Mouse (Mus musculus): Measurements from ENCODE around the gene Flnc. TPM values are rescaled to one million over a fixed set of nuclear protein-coding genes. Genes with fewer than 3 reads are reported as not detected.
A peak's percentile ranks its signal among the peaks of the same experiment; 100 is the strongest.

The Flnc gene
- polyA plus RNA-seq, 1 experiment from 2014 or later, result 2.0 TPM

GRCm38 (mm10) chr6:29506834-29507233, 73.8 kb downstream of the Flnc start:
- 26% methylated on average over 8 of the region's 8 CpGs for WGBS
- peak overlapping the region; percentile 68 for H3K4me2 ChIP-seq (ENCODE audit: low read length)
- H3K27me3 ChIP-seq (ENCODE audit: control insufficient read depth, insufficient read depth, low read depth, low read length), result peaks cover 15% of the 10 kb centered on the region
- H3K9ac ChIP-seq (ENCODE audit: low read depth, low read length), result peak overlapping the region; percentile 11; the same call in 1 of the 2 replicates
- H3K27ac ChIP-seq (ENCODE audit: low read length), result no peak overlapping the region
- no peaks in the 10 kb centered on the region for H3K9me3 ChIP-seq (replicated peaks; ENCODE audit: control insufficient read depth, low read length, poor library complexity, severe bottlenecking)
- no peaks in the 10 kb centered on the region for H3K36me3 ChIP-seq (ENCODE audit: control insufficient read depth, insufficient read depth, low read length)
- H3K4me3 ChIP-seq (ENCODE audit: low read depth, low read length), result peak overlapping the region; percentile 51
- ATAC-seq, result peak; percentile 16; the same call in 1 of the 2 replicates
- 0 out of 2 replicates have a peak, but pooled peaks cover 4% of the 10 kb centered on the region for H3K4me1 ChIP-seq (ENCODE audit: control insufficient read depth, insufficient read depth, low read length)

- peak within 1 kb of the TSS; percentile 68 for H3K4me2 ChIP-seq (ENCODE audit: low read length)
- peaks cover 15% of the 10 kb centered on the region for H3K27me3 ChIP-seq (ENCODE audit: control insufficient read depth, insufficient read depth, low read depth, low read length)
- H3K9me3 ChIP-seq (replicated peaks; ENCODE audit: control insufficient read depth, low read length, poor library complexity, severe bottlenecking), result no peaks in the 10 kb centered on the region
- 0 out of 2 replicates have a peak, but pooled peaks cover 4% of the 10 kb centered on the region for H3K4me1 ChIP-seq (ENCODE audit: control insufficient read depth, insufficient read depth, low read length)
- peak; percentile 71 for ATAC-seq
- peak within 1 kb of the TSS; percentile 65 for H3K9ac ChIP-seq (ENCODE audit: low read depth, low read length)
- 2% methylated on average over 43 of the region's 47 CpGs for WGBS
- peak within 1 kb of the TSS; percentile 51 for H3K4me3 ChIP-seq (ENCODE audit: low read depth, low read length)
- no peaks in the 10 kb centered on the region for H3K36me3 ChIP-seq (ENCODE audit: control insufficient read depth, insufficient read depth, low read length)
- no peak within 1 kb of the TSS for H3K27ac ChIP-seq (ENCODE audit: low read length)
Measured at GRCm38 (mm10) chr6:29507447-29508309, 74.6 kb downstream of the Flnc start, which contains the start of gene Kcp. Kcp (minus strand) TSS chr6:29507952.

GRCm38 (mm10) chr6:29509086-29509485, 76.0 kb downstream of the Flnc start:
- no peak overlapping the region for H3K4me2 ChIP-seq (ENCODE audit: low read length)
- peaks cover 15% of the 10 kb centered on the region for H3K27me3 ChIP-seq (ENCODE audit: control insufficient read depth, insufficient read depth, low read depth, low read length)
- 49% methylated on average over 2 of the region's 2 CpGs for WGBS
- no peaks in the 10 kb centered on the region for H3K9me3 ChIP-seq (replicated peaks; ENCODE audit: control insufficient read depth, low read length, poor library complexity, severe bottlenecking)
- H3K27ac ChIP-seq (ENCODE audit: low read length), result no peak overlapping the region
- no peak overlapping the region for H3K9ac ChIP-seq (ENCODE audit: low read depth, low read length)
- H3K4me3 ChIP-seq (ENCODE audit: low read depth, low read length), result no peak overlapping the region
- H3K36me3 ChIP-seq (ENCODE audit: control insufficient read depth, insufficient read depth, low read length), result no peaks in the 10 kb centered on the region
- 0 out of 2 replicates have a peak, but pooled peaks cover 6% of the 10 kb centered on the region for H3K4me1 ChIP-seq (ENCODE audit: control insufficient read depth, insufficient read depth, low read length)
- ATAC-seq, result no peak

Small RNAs within 50 kb of the gene (microRNA-seq; reads per million reads assigned to microRNA genes)
- gene Gm26220 (not detected), gene Gm44354 (not detected)

Other genes starting within 250 kb of the Flnc start
- 63.8 and 70.6 TPM in 2 replicates for gene Impdh1, start 216.9 kb upstream of the Flnc start, polyA plus RNA-seq (2015; fragmentation: Nextera tagmentation; extraction: Ambion mirVana)
- gene Hilpda, start 160.8 kb upstream of the Flnc start, polyA plus RNA-seq (2015; fragmentation: Nextera tagmentation; extraction: Ambion mirVana), result 34.8 and 36.4 TPM in 2 replicates
- 0.60 and 0.80 TPM in 2 replicates for gene Fam71f2, start 153.7 kb upstream of the Flnc start, polyA plus RNA-seq (2015; fragmentation: Nextera tagmentation; extraction: Ambion mirVana)
- not detected in 2 replicates for gene Fam71f1, start 114.1 kb upstream of the Flnc start, polyA plus RNA-seq (2015; fragmentation: Nextera tagmentation; extraction: Ambion mirVana)
- gene Calu, start 85.2 kb upstream of the Flnc start, polyA plus RNA-seq (2015; fragmentation: Nextera tagmentation; extraction: Ambion mirVana), result 160 and 163 TPM in 2 replicates
- 0.23 and 0.34 TPM in 2 replicates for gene Opn1sw, start 44.8 kb upstream of the Flnc start, polyA plus RNA-seq (2015; fragmentation: Nextera tagmentation; extraction: Ambion mirVana)
- gene Ccdc136, start 36.9 kb upstream of the Flnc start, polyA plus RNA-seq (2015; fragmentation: Nextera tagmentation; extraction: Ambion mirVana), result 38.6 and 46.5 TPM in 2 replicates
- gene Atp6v1f, start 34.5 kb downstream of the Flnc start, polyA plus RNA-seq (2015; fragmentation: Nextera tagmentation; extraction: Ambion mirVana), result 311 and 340 TPM in 2 replicates
- 0.41 and 0.45 TPM in 2 replicates for gene Atp6v1fnb, start 38.2 kb downstream of the Flnc start, polyA plus RNA-seq (2015; fragmentation: Nextera tagmentation; extraction: Ambion mirVana)
- gene Kcp, start 74.7 kb downstream of the Flnc start, polyA plus RNA-seq (2015; fragmentation: Nextera tagmentation; extraction: Ambion mirVana), result 14.1 and 16.7 TPM in 2 replicates
- 1.5 and 1.7 TPM in 2 replicates for gene Irf5, start 93.4 kb downstream of the Flnc start, polyA plus RNA-seq (2015; fragmentation: Nextera tagmentation; extraction: Ambion mirVana)
- gene Tnpo3, start 176.6 kb downstream of the Flnc start, polyA plus RNA-seq (2015; fragmentation: Nextera tagmentation; extraction: Ambion mirVana), result 92.5 and 97.6 TPM in 2 replicates

Measured in midbrain, embryonic 16.5 days (tissue).